Comparison of ENCODE assay signal across 7 mouse cellular contexts in the genomic region with DNA sequence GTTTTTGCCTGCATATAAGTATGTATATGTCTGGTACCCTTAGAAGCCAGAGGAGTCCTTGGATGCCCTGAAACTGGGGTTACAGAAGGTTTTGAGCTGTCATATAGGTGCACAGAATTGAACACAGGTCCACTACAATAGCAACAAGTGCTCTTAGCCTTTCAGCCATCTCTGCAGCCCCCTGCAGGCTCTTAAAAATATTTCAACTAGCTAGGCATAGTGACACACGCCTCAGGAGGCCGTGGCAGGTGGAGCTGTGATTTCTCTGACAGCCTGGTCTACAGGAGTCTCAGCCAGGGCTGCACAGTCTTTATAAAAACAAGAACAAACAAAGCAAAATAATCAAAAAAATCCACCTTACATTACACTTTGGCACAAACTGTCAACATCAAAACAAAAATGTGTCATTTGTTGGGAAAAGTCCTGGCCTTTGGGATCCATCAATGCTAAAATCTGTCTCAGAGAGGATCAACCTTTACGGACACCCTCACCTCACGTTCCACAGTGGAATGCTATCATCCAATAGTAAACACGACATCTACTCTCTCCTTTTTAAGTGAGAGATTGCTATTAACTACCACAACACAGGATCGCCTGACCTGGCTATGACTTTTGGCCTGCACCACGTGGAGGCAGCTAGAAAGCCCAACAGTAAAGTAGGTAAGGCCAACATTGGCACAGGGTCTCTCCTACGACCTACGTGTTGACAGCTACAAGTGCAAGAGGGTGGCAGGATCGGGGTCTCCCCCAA. TPM values are rescaled to one million over a fixed set of nuclear protein-coding genes. Genes with fewer than 3 reads are reported as not detected.
DNase-seq lines count a peak whose midpoint lies in the region; ATAC-seq and TF ChIP-seq lines count a peak whose summit lies in the region.

No protein-coding gene starts in this region.

- peak overlapping the region; percentile 98 for H3K4me2 ChIP-seq in hindbrain, embryonic 16.5 days (ENCODE audit: low read length)
- peak overlapping the region; percentile 100 for H3K4me2 ChIP-seq in liver, postnatal 0 days (ENCODE audit: low read depth, low read length)

- no peaks in the 10 kb centered on the region for H3K36me3 ChIP-seq in thymus, adult 2 months (ENCODE audit: control insufficient read depth, insufficient read depth, low read length)
- H3K36me3 ChIP-seq in hindbrain, embryonic 16.5 days (ENCODE audit: control insufficient read depth, insufficient read depth, low read length) = peaks cover 14% of the 10 kb centered on the region
- H3K36me3 ChIP-seq in liver, postnatal 0 days (replicated peaks; ENCODE audit: insufficient read depth, low read length) = peaks cover 9% of the 10 kb centered on the region

- no peaks in the 10 kb centered on the region for H3K9me3 ChIP-seq in hindbrain, embryonic 16.5 days (ENCODE audit: control insufficient read depth, low read length)
- no peaks in the 10 kb centered on the region for H3K9me3 ChIP-seq in liver, postnatal 0 days (ENCODE audit: low read length)

- no peak for TF ChIP-seq CTCF in thymus, adult 2 months (IDR thresholded peaks at IDR 0.05; ENCODE audit: borderline replicate concordance, control insufficient read depth, extremely low read depth, insufficient read depth, low read length, poor library complexity)
- peak; percentile 19; the same call in 1 of the 2 replicates for TF ChIP-seq CTCF in cortical plate, adult 2 months (IDR thresholded peaks at IDR 0.05; ENCODE audit: extremely low read depth, insufficient read depth, low read length)
- peak; percentile 57 for TF ChIP-seq CTCF in liver, postnatal 0 days (IDR thresholded peaks at IDR 0.05; ENCODE audit: low read depth)

- H3K4me3 ChIP-seq in thymus, adult 2 months (ENCODE audit: control insufficient read depth, insufficient read depth, low read length) = peak overlapping the region; percentile 62
- peak overlapping the region; percentile 78 for H3K4me3 ChIP-seq in cortical plate, adult 2 months (ENCODE audit: insufficient read depth, low read length)
- peak overlapping the region; percentile 79 for H3K4me3 ChIP-seq in hindbrain, embryonic 16.5 days (ENCODE audit: low read length)
- H3K4me3 ChIP-seq in liver, postnatal 0 days (ENCODE audit: low read depth, low read length) = peak overlapping the region; percentile 71

- H3K9ac ChIP-seq in hindbrain, embryonic 16.5 days (ENCODE audit: low read depth, low read length) = peak overlapping the region; percentile 83
- H3K9ac ChIP-seq in liver, postnatal 0 days (replicated peaks) = peak overlapping the region; percentile 75

- 2% methylated on average over 10 of the region's 10 CpGs for WGBS in thymus, adult 2 months
- 4% methylated on average over 10 of the region's 10 CpGs for WGBS in hindbrain, embryonic 16.5 days
- WGBS in liver, postnatal 0 days (ENCODE audit: insufficient replicate concordance) = 2% methylated on average over 10 of the region's 10 CpGs

- no peak for TF ChIP-seq POLR2A in thymus, adult 2 months (IDR thresholded peaks at IDR 0.05; ENCODE audit: control insufficient read depth, extremely low read depth, insufficient read depth, low read length, poor library complexity)
- no peak for TF ChIP-seq POLR2A in cortical plate, adult 2 months (IDR thresholded peaks at IDR 0.05; ENCODE audit: extremely low read depth, insufficient read depth, low read length)

- H3K27ac ChIP-seq in thymus, adult 2 months (ENCODE audit: control insufficient read depth, insufficient read depth, low read length) = no peak overlapping the region
- H3K27ac ChIP-seq in cortical plate, adult 2 months (ENCODE audit: insufficient read depth, low read length) = no peak overlapping the region
- H3K27ac ChIP-seq in hindbrain, embryonic 16.5 days (ENCODE audit: low read depth, low read length) = peak overlapping the region; percentile 63; the same call in 1 of the 2 replicates
- peak overlapping the region; percentile 86 for H3K27ac ChIP-seq in liver, postnatal 0 days (ENCODE audit: low read depth)

- no peaks in the 10 kb centered on the region for H3K27me3 ChIP-seq in thymus, adult 2 months (ENCODE audit: control insufficient read depth, insufficient read depth, low read length)
- H3K27me3 ChIP-seq in hindbrain, embryonic 16.5 days (replicated peaks; ENCODE audit: control insufficient read depth, insufficient read depth, low read length) = no peaks in the 10 kb centered on the region
- no peaks in the 10 kb centered on the region for H3K27me3 ChIP-seq in liver, postnatal 0 days (ENCODE audit: insufficient read depth, low read length)

- DNase-seq in thymus, adult 2 months = peak; percentile 47
- DNase-seq in thymus, adult 18-20 months = no peak
- peak; percentile 48 for DNase-seq in liver, postnatal 0 days
- DNase-seq in retina, postnatal 1 day = peak; percentile 47
- DNase-seq in layer of hippocampus, adult 8-10 months (ENCODE audit: low spot score in 2 of 2) = no peak

- no peak for ATAC-seq in hindbrain, embryonic 16.5 days
- ATAC-seq in liver, postnatal 0 days = peak; percentile 12; the same call in 1 of the 2 replicates

- no peak for TF ChIP-seq EP300 in liver, postnatal 0 days (IDR thresholded peaks at IDR 0.05; ENCODE audit: low read depth)

- H3K4me1 ChIP-seq in thymus, adult 2 months (replicated peaks; ENCODE audit: control insufficient read depth, insufficient read depth, low read length) = peaks cover 9% of the 10 kb centered on the region
- peaks cover 2% of the 10 kb centered on the region; the same call in 1 of the 2 replicates for H3K4me1 ChIP-seq in cortical plate, adult 2 months (ENCODE audit: control insufficient read depth, insufficient read depth, low read length)
- H3K4me1 ChIP-seq in hindbrain, embryonic 16.5 days (ENCODE audit: control insufficient read depth, insufficient read depth, low read depth, low read length) = peaks cover 24% of the 10 kb centered on the region
- peaks cover 19% of the 10 kb centered on the region for H3K4me1 ChIP-seq in liver, postnatal 0 days (ENCODE audit: insufficient read depth)

RNA-seq across cellular contexts. Expression of gene Atad3a, which starts 0.9 kb away (rescaled TPM):
- 87.0 and 93.1 TPM in 2 replicates for polyA plus RNA-seq in thymus, adult 2 months (2012; rRNA removed)
- polyA plus RNA-seq in cortical plate, adult 2 months (2012; rRNA removed) = 84.4 and 93.0 TPM in 2 replicates
- polyA plus RNA-seq in hindbrain, embryonic 16.5 days (2015; fragmentation: Nextera tagmentation; extraction: Ambion mirVana) = 93.9 and 100 TPM in 2 replicates
- polyA plus RNA-seq in liver, postnatal 0 days (2015; fragmentation: Nextera tagmentation; extraction: Ambion mirVana) = 44.7 and 45.0 TPM in 2 replicates
- total RNA-seq in layer of hippocampus, adult 8-10 months (2022) = 10 to 100 TPM; 62.3 to 79.7 (median 65.0) TPM

RNA-seq across cellular contexts. Expression of gene Vwa1, which starts 14.5 kb away (rescaled TPM):
- polyA plus RNA-seq in thymus, adult 2 months (2012; rRNA removed) = 11.2 and 13.5 TPM in 2 replicates
- polyA plus RNA-seq in cortical plate, adult 2 months (2012; rRNA removed) = 29.8 and 32.1 TPM in 2 replicates
- 38.0 and 39.0 TPM in 2 replicates for polyA plus RNA-seq in hindbrain, embryonic 16.5 days (2015; fragmentation: Nextera tagmentation; extraction: Ambion mirVana)
- 0.25 and 0.28 TPM in 2 replicates for polyA plus RNA-seq in liver, postnatal 0 days (2015; fragmentation: Nextera tagmentation; extraction: Ambion mirVana)
- total RNA-seq in layer of hippocampus, adult 8-10 months (2022) = 10 to 100 TPM; 13.3 to 14.9 (median 14.2) TPM

RNA-seq across cellular contexts. Expression of gene Tmem240, which starts 25.4 kb away (rescaled TPM):
- polyA plus RNA-seq in thymus, adult 2 months (2012; rRNA removed) = 4.9 and 5.1 TPM in 2 replicates
- 68.5 and 70.6 TPM in 2 replicates for polyA plus RNA-seq in cortical plate, adult 2 months (2012; rRNA removed)
- 17.4 and 22.2 TPM in 2 replicates for polyA plus RNA-seq in hindbrain, embryonic 16.5 days (2015; fragmentation: Nextera tagmentation; extraction: Ambion mirVana)
- polyA plus RNA-seq in liver, postnatal 0 days (2015; fragmentation: Nextera tagmentation; extraction: Ambion mirVana) = 0.02 and 0.06 TPM in 2 replicates
- 10 to 100 TPM; 32.7 to 35.8 (median 34.4) TPM for total RNA-seq in layer of hippocampus, adult 8-10 months (2022)

RNA-seq across cellular contexts. Expression of gene Tmem88b, which starts 25.6 kb away (rescaled TPM):
- polyA plus RNA-seq in thymus, adult 2 months (2012; rRNA removed) = 0.55 and 0.58 TPM in 2 replicates
- polyA plus RNA-seq in cortical plate, adult 2 months (2012; rRNA removed) = 39.2 and 50.5 TPM in 2 replicates
- polyA plus RNA-seq in hindbrain, embryonic 16.5 days (2015; fragmentation: Nextera tagmentation; extraction: Ambion mirVana) = 0.89 and 1.3 TPM in 2 replicates
- 0.21 and 0.40 TPM in 2 replicates for polyA plus RNA-seq in liver, postnatal 0 days (2015; fragmentation: Nextera tagmentation; extraction: Ambion mirVana)
- total RNA-seq in layer of hippocampus, adult 8-10 months (2022) = 10 to 100 TPM; 30.2 to 36.9 (median 34.5) TPM

RNA-seq across cellular contexts. Expression of gene Ankrd65, which starts 30.2 kb away (rescaled TPM):
- 0.42 and 0.92 TPM in 2 replicates for polyA plus RNA-seq in thymus, adult 2 months (2012; rRNA removed)
- polyA plus RNA-seq in cortical plate, adult 2 months (2012; rRNA removed) = not detected in 2 replicates
- polyA plus RNA-seq in hindbrain, embryonic 16.5 days (2015; fragmentation: Nextera tagmentation; extraction: Ambion mirVana) = not detected in 2 replicates
- polyA plus RNA-seq in liver, postnatal 0 days (2015; fragmentation: Nextera tagmentation; extraction: Ambion mirVana) = 0.34 and 0.46 TPM in 2 replicates
- not detected for total RNA-seq in layer of hippocampus, adult 8-10 months (2022)

Comparison
In these comparisons a context has a peak if more than half of its experiments do, and no peak if none do; other contexts are left out.
1. DNase-seq: peak in thymus, adult 2 months (single experiment), liver, postnatal 0 days (single experiment) and retina, postnatal 1 day (single experiment); none in thymus, adult 18-20 months (0 of 2) and layer of hippocampus, adult 8-10 months (0 of 2).
2. H3K27ac ChIP-seq: peak in hindbrain, embryonic 16.5 days (single experiment) and liver, postnatal 0 days (single experiment); none in thymus, adult 2 months (single experiment) and cortical plate, adult 2 months (single experiment).
3. Peak in every context shown above with its lines, with median percentiles within 50 percentile points of each other: H3K4me3 ChIP-seq.